In the genomic region with DNA sequence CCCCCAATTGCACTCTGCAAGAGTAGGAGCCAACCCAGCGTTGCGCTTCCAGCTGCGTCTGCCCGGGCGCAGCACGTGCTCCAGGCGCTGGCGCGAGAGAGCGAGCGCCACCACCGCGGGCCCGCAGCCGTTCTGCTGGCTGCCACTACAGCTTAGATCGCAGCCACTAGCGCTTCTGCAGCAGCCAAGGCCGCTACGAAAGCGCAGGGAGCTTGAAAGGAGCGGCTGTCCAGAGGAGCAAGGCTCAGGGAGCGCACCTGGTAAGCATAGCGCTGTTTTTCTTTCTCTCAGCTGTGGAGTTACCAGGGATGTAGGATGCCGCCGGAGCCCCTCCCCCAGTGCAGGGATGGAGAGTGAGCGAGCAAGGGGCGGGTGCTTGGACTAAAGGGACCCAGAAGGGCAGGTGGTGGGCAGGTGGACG, we compare ENCODE assay signal across 9 mouse cellular contexts. TPM values are rescaled to one million over a fixed set of nuclear protein-coding genes. Genes with fewer than 3 reads are reported as not detected.
DNase-seq lines count a peak whose midpoint lies in the region; ATAC-seq and TF ChIP-seq lines count a peak whose summit lies in the region.
"Had no signal": no experiment of that assay in that cellular context is flagged by ENCODE, and none has a peak within 500 bp of the region (broad histone marks: within the 10 kb centered on the region; RNA-seq: fewer than 3 reads in every experiment).

No protein-coding gene starts in this region.

- no peak for TF ChIP-seq CTCF in cortical plate, adult 2 months (IDR thresholded peaks at IDR 0.05; ENCODE audit: extremely low read depth, insufficient read depth, low read length)

- no peaks in the 10 kb centered on the region for H3K9me3 ChIP-seq in heart, embryonic 16.5 days (replicated peaks; ENCODE audit: control insufficient read depth, low read length)
- H3K9me3 ChIP-seq in hindbrain, embryonic 12.5 days (replicated peaks), result no peaks in the 10 kb centered on the region
- H3K9me3 ChIP-seq in limb, embryonic 11.5 days (ENCODE audit: control insufficient read depth, low read length), result no peaks in the 10 kb centered on the region
- H3K9me3 ChIP-seq: megakaryocyte, embryonic 14.5 days had no signal

- under 1% methylated on average over 28 of the region's 28 CpGs for WGBS in heart, embryonic 16.5 days
- under 1% methylated on average over 28 of the region's 28 CpGs for WGBS in hindbrain, embryonic 12.5 days
- WGBS in limb, embryonic 11.5 days, result 2% methylated on average over 28 of the region's 28 CpGs

- ATAC-seq in heart, embryonic 16.5 days (replicated peaks; ENCODE audit: extremely low read depth, insufficient read depth, low FRiP score), result no peak
- peak; percentile 97 for ATAC-seq in hindbrain, embryonic 12.5 days (ENCODE audit: low FRiP score)
- peak; percentile 67; the same call in 1 of the 2 replicates for ATAC-seq in limb, embryonic 11.5 days (ENCODE audit: insufficient number of reproducible peaks, low FRiP score, low TSS enrichment, low read depth)
- ATAC-seq in megakaryocyte, adult 5-6 weeks (ENCODE audit: poor library complexity, severe bottlenecking), result no peak

- H3K4me2 ChIP-seq in heart, embryonic 16.5 days (ENCODE audit: low read depth, low read length), result peak overlapping the region; percentile 23; the same call in 1 of the 2 replicates
- peak overlapping the region; percentile 70 for H3K4me2 ChIP-seq in hindbrain, embryonic 12.5 days (replicated peaks)
- H3K4me2 ChIP-seq in limb, embryonic 11.5 days (ENCODE audit: low read depth, severe bottlenecking), result peak overlapping the region; percentile 27

- H3K36me3 ChIP-seq in heart, embryonic 16.5 days (ENCODE audit: control insufficient read depth, insufficient read depth), result no peaks in the 10 kb centered on the region
- no peaks in the 10 kb centered on the region for H3K36me3 ChIP-seq in hindbrain, embryonic 12.5 days
- H3K36me3 ChIP-seq in limb, embryonic 11.5 days (ENCODE audit: control insufficient read depth, insufficient read depth, low read length), result no peaks in the 10 kb centered on the region

- H3K27me3 ChIP-seq in heart, embryonic 16.5 days (ENCODE audit: control insufficient read depth, insufficient read depth, low read length), result peaks cover 10% of the 10 kb centered on the region
- peaks cover 25% of the 10 kb centered on the region for H3K27me3 ChIP-seq in hindbrain, embryonic 12.5 days
- H3K27me3 ChIP-seq in limb, embryonic 11.5 days (ENCODE audit: control insufficient read depth, insufficient read depth, low read length), result peaks cover 15% of the 10 kb centered on the region

- H3K9ac ChIP-seq in heart, embryonic 16.5 days (ENCODE audit: low read length), result no peak overlapping the region
- peak overlapping the region; percentile 51 for H3K9ac ChIP-seq in hindbrain, embryonic 12.5 days
- no peak overlapping the region for H3K9ac ChIP-seq in limb, embryonic 11.5 days (ENCODE audit: low read length)

- DNase-seq in heart, adult 18-20 months, result no peak
- DNase-seq in limb, embryonic 11.5 days (ENCODE audit: low spot score), result peak; percentile 48
- DNase-seq in right cerebral cortex, postnatal 36 days (ENCODE audit: low spot score in 2 of 2), result peak; percentile 64 to 71
- DNase-seq in thymus, postnatal 14 days, result no peak

- peak; percentile 44; the same call in 1 of the 2 replicates for TF ChIP-seq POLR2A in cortical plate, adult 2 months (IDR thresholded peaks at IDR 0.05; ENCODE audit: extremely low read depth, insufficient read depth, low read length)

- no peaks in the 10 kb centered on the region for H3K4me1 ChIP-seq in heart, embryonic 16.5 days (ENCODE audit: control insufficient read depth, insufficient read depth, low read length)
- no peaks in the 10 kb centered on the region for H3K4me1 ChIP-seq in cortical plate, adult 2 months (ENCODE audit: control insufficient read depth, insufficient read depth, low read length)
- H3K4me1 ChIP-seq in hindbrain, embryonic 12.5 days, result 0 out of 2 replicates have a peak, but pooled peaks cover 2% of the 10 kb centered on the region
- H3K4me1 ChIP-seq in limb, embryonic 11.5 days (ENCODE audit: control insufficient read depth, insufficient read depth, low read length), result no peaks in the 10 kb centered on the region

- H3K4me3 ChIP-seq in heart, embryonic 16.5 days (ENCODE audit: low read length), result no peak overlapping the region
- peak overlapping the region; percentile 83 for H3K4me3 ChIP-seq in cortical plate, adult 2 months (ENCODE audit: insufficient read depth, low read length)
- H3K4me3 ChIP-seq in hindbrain, embryonic 12.5 days, result peak overlapping the region; percentile 40
- no peak overlapping the region for H3K4me3 ChIP-seq in limb, embryonic 11.5 days (ENCODE audit: low read depth, low read length)
- H3K4me3 ChIP-seq: megakaryocyte, embryonic 14.5 days had no signal

- H3K27ac ChIP-seq in heart, embryonic 16.5 days (ENCODE audit: low read length), result no peak overlapping the region
- H3K27ac ChIP-seq in cortical plate, adult 2 months (ENCODE audit: insufficient read depth, low read length), result peak overlapping the region; percentile 82
- peak overlapping the region; percentile 25 for H3K27ac ChIP-seq in hindbrain, embryonic 12.5 days
- no peak overlapping the region for H3K27ac ChIP-seq in limb, embryonic 11.5 days (replicated peaks; ENCODE audit: low read depth, low read length)

RNA-seq across cellular contexts. Expression of a gene that starts 0.3 kb away (rescaled TPM):
- not detected in 2 replicates for polyA plus RNA-seq in heart, embryonic 16.5 days (2015; fragmentation: Nextera tagmentation; extraction: Ambion mirVana)
- total RNA-seq in heart, adult 18-20 months (2021), result not detected
- 46.2 and 46.8 TPM in 2 replicates for polyA plus RNA-seq in cortical plate, adult 2 months (2012; rRNA removed)
- 1.7 and 2.2 TPM in 2 replicates for polyA plus RNA-seq in hindbrain, embryonic 12.5 days (2016; fragmentation: Nextera tagmentation; extraction: Ambion mirVana)
- 0.04 TPM in 1 of 2 replicates, not detected in the other for polyA plus RNA-seq in limb, embryonic 11.5 days (2014; fragmentation: Nextera tagmentation; extraction: Ambion mirVana)
- total RNA-seq in megakaryocyte, adult 5-6 weeks (2015), result not detected in 2 replicates
- 0.04 TPM in 1 of 2 replicates, not detected in the other for total RNA-seq in megakaryocyte, adult 5-6 weeks (2017)

Comparison
In these comparisons a context has a peak if more than half of its experiments do, and no peak if none do; other contexts are left out.
1. ATAC-seq: peak in hindbrain, embryonic 12.5 days (single experiment) and limb, embryonic 11.5 days (single experiment); none in heart, embryonic 16.5 days (single experiment) and megakaryocyte, adult 5-6 weeks (single experiment).
2. H3K27ac ChIP-seq: peak in cortical plate, adult 2 months (single experiment) and hindbrain, embryonic 12.5 days (single experiment); none in heart, embryonic 16.5 days (single experiment) and limb, embryonic 11.5 days (single experiment).
3. H3K4me3 ChIP-seq: peak in cortical plate, adult 2 months (single experiment) and hindbrain, embryonic 12.5 days (single experiment); none in heart, embryonic 16.5 days (single experiment) and limb, embryonic 11.5 days (single experiment).
4. DNase-seq: peak in limb, embryonic 11.5 days (single experiment) and right cerebral cortex, postnatal 36 days (2 of 2); none in heart, adult 18-20 months (0 of 2) and thymus, postnatal 14 days (single experiment).
5. RNA of a gene that starts 0.3 kb away (polyA plus RNA-seq): 46.2 to 46.8 TPM in cortical plate, adult 2 months; 1.7 to 2.2 TPM in hindbrain, embryonic 12.5 days, 0.04 TPM in limb, embryonic 11.5 days and not detected in heart, embryonic 16.5 days; every median in the first group is over 10 times any median in the second.
6. Peak in every context shown above with its lines, with median percentiles within 50 percentile points of each other: H3K4me2 ChIP-seq.